Mouse (Mus musculus) brown adipose tissue, adult 24 weeks (tissue): ENCODE data around the gene Trappc5. TPM values are rescaled to one million over a fixed set of nuclear protein-coding genes. Genes with fewer than 3 reads are reported as not detected.

Experiments used
- H3K27ac ChIP-seq: fragments of 200-500 bp; replicated peaks from 2 replicates; pipeline ENCODE4 v1.5.1; 2012; ENCODE audit warnings: low read depth, mild to moderate bottlenecking, low read length
- H3K4me1 ChIP-seq: fragments of 200-500 bp; 2 replicates; pipeline ENCODE4 v1.6.1; 2012; ENCODE audit warnings: low read length, mixed read lengths; ENCODE audit not compliant: control insufficient read depth, insufficient read depth, insufficient read length
- H3K4me3 ChIP-seq: fragments of 200-500 bp; 2 replicates; pipeline ENCODE4 v1.5.1; 2012; ENCODE audit warnings: low read depth, mild to moderate bottlenecking, low read length, moderate library complexity; ENCODE audit not compliant: insufficient read depth
- polyA plus RNA-seq: library from polyadenylated mRNA; stranded (reverse); fragments of >200 nt; gene quantifications from 2 replicates; pipeline ENCODE4 v1.2.4, GENCODE M21; 2012; ENCODE audit not compliant: missing spikeins, insufficient read depth, insufficient read length

The Trappc5 gene
- 13.6 and 22.3 TPM in 2 replicates for polyA plus RNA-seq

DNA sequence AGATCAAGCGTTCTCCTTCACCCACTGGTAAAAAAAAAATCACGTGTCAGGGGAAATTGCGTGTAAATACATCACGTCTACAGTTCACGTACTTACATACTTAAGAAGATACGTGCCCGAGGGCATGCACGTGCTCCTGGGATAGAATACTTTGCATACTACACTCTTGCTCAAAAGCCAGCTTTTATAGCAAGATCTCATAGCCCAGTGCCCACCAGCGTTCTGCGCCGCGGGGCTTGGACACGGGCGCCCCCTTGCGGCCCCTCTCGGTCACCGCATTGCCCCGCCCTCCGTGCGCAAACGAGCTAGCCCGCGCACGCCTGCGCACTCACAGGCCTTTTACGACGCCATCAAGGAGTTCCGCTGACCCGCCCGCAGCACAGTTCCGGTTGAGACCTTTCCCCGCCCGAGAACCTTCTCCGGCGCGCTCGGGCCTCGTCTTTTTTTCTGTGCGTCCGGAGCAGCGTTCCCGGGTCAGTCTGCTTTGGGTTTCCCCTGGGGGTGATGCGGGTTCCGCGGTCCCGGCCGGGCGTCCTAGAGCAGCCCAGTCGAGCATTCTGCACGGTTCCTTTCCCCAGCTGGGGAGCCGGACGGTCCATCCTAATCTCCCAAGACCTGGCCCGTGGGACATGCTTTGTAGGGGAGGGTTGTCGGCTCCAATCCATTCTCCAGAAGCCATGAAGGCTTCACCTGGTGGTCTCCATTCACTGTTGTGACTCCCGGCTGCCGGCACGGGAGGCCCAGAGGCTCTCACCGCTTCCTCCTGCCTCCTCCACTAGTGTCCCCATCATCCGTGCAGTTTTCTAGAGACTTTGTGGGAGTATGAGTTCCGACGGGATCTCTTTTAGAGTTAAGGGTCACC lies at the start of gene Trappc5:
Trappc5 (plus strand) TSS at position 169 of the 862 bp plus-strand sequence.
- Histone ChIP-seq H3K27ac (peak within 1 kb of the TSS; percentile 77), H3K4me1 (peaks cover 4% of the 10 kb centered on the region; the same call in 1 of the 2 replicates), H3K4me3 (peak within 1 kb of the TSS; percentile 90)

DNA sequence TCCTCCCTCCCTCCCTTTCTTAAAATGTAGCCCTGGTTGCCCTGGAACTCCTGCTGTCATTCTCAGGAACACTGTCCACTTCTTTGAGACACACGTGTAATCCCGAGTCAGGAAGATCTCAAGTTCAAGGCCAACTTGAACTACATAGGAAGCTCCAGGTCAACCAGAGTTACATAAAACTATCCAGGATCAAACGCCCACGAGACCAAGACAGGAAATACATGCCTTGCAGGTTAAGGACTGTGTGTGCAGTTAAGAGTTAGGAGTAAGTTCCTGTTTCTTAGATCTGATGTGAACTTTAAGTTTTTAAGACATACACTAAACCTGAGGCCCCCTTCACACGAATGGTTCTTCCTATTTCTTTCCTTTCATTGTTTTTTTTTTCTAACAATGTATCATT lies 49.1 kb upstream of the Trappc5 start:
- Histone ChIP-seq H3K4me3 (no peak overlapping the region), H3K4me1 (no peaks in the 10 kb centered on the region), H3K27ac (no peak overlapping the region)

DNA sequence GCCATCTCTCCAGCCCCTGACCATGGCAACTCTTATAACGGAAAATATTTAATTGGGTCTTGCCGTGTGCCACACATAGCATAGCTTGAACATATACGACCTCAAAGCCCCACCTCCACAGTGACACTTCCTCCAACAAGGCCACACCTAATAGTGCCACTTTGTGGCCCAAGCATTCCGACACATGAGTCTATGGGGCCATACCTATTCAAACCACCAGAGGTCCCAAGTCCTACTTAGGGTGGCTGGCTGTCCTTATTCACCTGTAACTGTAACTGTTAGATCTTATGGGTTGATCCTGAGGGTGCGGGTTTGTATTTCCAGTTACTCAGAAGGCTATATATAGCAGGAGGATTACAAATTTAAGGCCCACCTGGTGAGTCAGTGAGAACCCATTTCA lies 48.1 kb upstream of the Trappc5 start:
- no peak overlapping the region for H3K4me3 ChIP-seq
- H3K27ac ChIP-seq: no peak overlapping the region
- H3K4me1 ChIP-seq: no peaks in the 10 kb centered on the region

DNA sequence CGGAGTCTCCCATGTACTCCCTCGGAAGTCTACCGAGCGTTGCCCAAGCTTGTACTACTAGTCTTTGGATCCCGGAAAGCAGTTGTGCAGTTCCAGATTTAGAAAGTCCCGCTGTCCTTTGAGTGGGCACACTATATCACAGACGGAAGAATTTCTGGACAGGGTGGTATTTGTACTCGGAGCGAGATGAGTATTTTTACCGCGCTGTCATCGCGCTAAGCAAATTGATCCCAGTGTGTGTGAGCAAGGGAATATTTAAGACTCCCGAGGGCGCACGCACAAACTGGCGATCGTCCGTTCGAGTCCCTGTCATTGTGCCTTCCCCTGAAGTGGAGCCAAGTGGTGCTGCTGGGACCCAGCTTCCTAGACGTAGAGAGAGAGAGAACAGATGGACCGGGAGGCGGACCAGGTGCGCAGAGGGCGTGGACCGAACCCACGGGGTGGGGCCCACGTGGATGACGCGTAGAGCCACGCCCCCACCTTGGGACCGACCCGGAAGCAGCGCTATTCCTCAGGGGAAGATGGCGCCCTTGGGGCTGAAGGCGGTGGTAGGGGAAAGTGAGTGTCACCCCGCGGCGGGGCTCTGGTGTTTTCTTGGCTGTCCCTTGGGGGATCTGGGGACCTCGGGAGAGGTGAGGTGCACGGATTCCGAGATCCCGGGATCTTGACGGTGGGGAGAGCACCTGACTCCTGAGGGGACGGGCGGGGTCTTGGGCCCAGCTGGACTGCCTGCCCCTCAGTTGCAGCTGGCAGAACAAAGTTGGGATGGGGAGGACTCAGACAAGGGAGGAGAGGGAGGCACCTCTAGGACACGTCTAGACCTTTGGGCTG lies 45.2 kb upstream of the Trappc5 start, which contains the start of gene Stxbp2:
Stxbp2 (plus strand) TSS at position 309 of the 831 bp plus-strand sequence.
- Histone ChIP-seq H3K4me1 (no peaks in the 10 kb centered on the region), H3K4me3 (peak within 1 kb of the TSS; percentile 62), H3K27ac (no peak within 1 kb of the TSS)

DNA sequence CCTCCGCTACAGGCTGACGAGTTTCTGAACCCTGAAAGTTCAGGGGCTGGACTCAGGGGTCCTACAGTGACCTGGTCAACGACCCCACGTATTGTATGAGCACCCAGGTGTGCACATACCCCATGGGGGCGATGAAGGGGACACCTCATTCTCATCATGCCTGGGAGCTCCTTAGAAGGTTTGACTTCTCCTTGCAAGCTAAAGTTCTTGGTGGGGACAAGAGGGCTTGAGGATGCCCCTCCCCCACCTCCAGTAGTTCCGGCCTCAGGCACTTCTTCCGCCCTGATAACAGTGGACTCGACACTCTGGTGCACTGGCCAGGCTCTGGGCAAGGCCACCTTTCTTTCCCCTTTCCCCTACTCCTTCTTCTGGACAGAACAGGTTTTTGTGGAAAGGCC lies 44.6 kb upstream of the Trappc5 start:
- H3K27ac ChIP-seq: no peak overlapping the region
- peak overlapping the region; percentile 62 for H3K4me3 ChIP-seq
- H3K4me1 ChIP-seq: no peaks in the 10 kb centered on the region

DNA sequence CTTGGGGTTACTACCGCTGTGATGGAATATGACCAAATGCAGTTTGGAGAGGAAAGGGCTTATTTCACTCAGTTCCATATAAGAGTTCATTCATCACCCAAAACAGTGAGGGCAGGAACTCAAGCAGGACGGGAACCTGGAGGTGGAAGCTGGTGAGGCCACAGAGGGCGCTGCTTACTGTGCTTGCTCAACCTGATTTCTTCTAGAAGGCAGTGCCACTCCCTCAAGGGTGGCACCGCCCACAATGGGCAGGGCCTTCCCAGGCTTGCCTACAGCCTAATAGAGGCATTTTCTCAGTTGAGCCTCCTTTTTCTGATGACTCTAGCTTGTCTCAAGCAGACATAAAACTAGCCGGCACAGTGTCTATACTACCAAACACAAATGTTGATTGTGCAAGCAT lies 30.3 kb upstream of the Trappc5 start:
- Histone ChIP-seq H3K4me1 (peaks cover 13% of the 10 kb centered on the region; the same call in 1 of the 2 replicates), H3K4me3 (no peak overlapping the region), H3K27ac (peak overlapping the region; percentile 92)

DNA sequence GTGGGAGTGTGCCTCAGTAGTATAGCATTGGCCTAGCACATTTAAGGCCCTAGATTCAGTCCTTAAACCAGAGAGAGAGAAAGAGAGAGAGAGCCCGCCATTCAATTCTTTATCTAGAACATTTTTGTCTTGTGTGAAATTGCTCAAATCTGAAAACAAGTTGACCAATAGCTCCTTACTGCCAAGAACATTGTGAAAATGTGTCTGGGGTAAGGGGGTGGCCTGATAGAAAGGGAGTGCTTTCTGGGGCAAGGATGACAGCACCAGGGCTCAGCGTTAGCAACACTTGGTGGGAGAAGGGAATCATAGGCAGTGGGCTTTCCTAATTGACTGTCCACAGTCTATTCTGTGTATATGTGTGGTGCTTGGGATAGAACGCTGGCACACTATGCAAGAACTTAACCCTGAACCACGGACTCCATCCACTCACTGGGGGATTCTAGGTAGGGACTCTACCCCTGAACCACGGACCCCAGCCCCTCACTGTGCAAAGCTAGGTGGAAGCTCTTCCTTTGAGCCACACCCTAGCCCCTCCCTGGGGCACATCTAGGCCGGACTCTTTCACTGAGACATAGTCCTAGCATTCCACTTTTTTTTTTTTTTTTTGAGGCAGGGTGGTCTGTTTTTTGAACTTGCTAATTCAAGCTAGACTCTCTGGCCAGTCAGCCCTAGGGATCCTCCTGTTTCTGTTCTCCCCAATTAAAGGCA lies 29.1 kb upstream of the Trappc5 start:
- Histone ChIP-seq H3K27ac (peak overlapping the region; percentile 93), H3K4me1 (peaks cover 13% of the 10 kb centered on the region; the same call in 1 of the 2 replicates), H3K4me3 (no peak overlapping the region)

DNA sequence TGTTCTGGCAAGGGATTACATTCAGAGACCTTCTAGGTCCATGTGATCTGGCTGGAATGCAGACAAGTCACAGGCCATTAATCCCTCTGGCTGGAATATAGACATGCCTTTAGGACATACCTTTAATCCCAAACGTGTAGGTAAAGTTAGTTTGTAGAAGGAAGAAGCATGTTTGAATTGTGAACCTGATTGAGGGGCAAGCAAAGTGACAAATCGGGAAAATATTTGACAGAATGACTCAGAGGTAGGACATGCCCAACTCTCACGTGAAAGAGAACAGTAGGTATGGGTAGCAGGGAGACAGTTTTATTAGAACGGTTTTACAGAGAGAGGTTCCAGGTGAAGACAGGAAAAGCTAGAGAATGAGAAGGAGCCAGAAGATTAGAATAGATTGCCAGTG lies 28.5 kb upstream of the Trappc5 start:
- Histone ChIP-seq H3K27ac (peak overlapping the region; percentile 93), H3K4me1 (peaks cover 13% of the 10 kb centered on the region; the same call in 1 of the 2 replicates), H3K4me3 (no peak overlapping the region)

DNA sequence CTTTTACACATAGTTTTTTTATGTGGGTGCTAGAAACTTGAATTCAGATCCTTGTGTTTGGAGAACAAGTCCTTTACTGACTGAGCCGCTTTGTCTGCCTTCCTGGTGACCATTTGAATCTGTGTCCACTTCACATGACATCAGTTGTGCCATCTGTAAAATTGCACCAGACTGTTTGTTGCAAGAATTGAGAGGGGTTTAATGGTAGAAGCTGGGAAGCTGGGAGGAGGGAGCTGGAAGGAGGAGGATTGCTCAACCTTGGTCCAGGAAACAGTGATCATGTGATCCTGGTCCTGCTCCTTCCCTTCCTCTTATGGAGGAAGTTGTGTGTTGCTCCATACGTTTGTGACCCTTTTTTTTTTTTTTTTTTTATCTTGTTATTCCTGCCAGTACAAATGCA lies 27.8 kb upstream of the Trappc5 start:
- H3K4me1 ChIP-seq: peaks cover 13% of the 10 kb centered on the region; the same call in 1 of the 2 replicates
- H3K4me3 ChIP-seq: no peak overlapping the region
- H3K27ac ChIP-seq: 0 out of 2 replicates have a peak overlapping the region, but pooled peaks have one; percentile 93

DNA sequence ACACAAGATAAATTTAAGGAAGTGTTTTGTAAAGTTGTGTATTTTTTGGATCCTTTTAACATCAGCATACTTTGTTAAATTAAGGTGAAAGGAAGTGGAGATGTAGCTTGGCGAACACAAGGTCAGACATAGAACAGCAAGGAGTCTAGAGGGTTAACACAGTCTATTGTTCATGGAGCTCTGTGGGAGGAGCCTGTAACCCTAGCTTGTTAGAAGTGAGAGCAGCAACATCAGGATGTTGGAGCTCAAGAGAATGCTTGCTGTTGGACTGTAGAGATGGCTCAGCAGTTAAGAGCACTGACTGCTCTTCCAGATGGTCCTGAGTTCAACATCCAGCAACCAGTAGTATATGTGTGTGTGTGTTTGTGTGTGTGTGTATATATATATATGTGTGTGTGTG lies 27.1 kb upstream of the Trappc5 start:
- Histone ChIP-seq H3K27ac (no peak overlapping the region), H3K4me1 (peaks cover 13% of the 10 kb centered on the region; the same call in 1 of the 2 replicates), H3K4me3 (no peak overlapping the region)

DNA sequence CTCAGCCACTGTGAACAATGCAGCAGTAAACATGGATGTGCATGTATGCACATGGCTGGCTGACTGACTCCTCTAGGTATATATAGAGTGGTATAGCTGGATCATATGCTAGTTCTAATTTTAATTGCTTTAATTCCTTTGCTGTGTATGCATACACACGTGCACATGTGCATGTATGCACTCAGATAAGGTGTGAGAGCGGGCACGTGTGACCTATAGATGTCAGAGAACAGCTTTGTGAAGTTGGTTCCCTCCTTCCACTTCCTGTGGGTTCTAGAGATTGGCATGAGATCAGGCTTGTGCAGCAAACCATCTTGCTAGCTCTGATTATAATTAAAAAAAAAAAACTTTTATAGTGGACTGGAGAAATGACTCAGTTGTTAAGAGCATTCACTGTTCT lies 23.3 kb upstream of the Trappc5 start:
- H3K4me1 ChIP-seq: peaks cover 17% of the 10 kb centered on the region
- no peak overlapping the region for H3K27ac ChIP-seq
- H3K4me3 ChIP-seq: no peak overlapping the region

DNA sequence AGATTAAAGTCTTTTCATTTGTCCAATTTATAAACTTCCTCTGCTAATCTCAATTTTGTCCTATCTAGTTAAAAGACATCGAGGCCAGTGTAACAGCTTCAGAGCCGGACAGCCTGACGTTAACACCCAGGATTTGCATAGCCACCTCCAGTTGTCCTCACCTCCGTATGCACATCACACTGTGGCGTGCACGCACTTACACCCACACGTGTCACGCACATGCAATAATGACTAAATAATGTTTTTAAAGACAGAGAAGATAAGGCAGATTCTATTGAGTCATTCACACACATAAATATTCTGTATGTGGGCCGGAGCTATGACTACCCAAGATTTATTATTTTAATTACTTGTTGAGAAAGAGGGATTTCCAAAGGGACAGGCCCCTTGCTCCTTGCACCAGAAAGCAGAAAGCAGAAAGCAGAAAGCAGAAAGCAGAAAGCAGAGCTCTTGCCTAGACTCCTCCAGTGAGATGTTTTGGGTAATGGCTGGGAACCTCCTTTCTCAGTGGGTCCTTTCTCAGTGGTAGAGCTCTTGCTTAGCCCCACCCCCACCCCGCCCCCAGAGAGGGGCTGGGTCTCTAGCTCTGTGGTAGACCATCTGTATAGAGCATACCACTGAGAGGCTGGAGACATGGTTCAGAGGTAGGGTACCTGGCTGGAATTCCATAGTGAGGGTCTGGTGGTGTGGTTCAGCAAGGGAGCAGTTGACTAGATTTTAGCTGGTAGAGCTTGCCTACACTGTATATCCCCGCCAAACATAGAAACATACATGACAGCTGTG lies 21.2 kb upstream of the Trappc5 start:
- Histone ChIP-seq H3K4me3 (no peak overlapping the region), H3K4me1 (peaks cover 13% of the 10 kb centered on the region; the same call in 1 of the 2 replicates), H3K27ac (no peak overlapping the region)

DNA sequence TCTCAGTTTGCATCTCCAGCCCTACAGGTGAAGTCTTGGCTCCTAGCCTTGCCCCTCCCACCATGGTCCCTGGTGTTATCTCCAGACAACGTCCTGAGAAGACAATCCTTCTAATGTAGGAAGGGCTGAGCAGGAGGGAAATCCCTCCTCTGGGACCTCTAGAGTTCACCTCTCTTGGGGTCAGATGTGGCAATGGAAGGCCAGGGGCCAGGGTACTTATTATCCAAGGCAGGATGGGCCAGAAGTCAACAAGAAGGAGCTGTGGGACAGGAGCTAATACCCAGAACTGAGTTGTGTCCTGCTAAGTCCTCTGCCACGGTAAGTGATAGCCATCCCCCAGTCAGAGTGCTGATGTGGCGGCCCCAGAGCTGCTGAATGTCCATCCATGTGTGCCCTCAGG lies 20.6 kb upstream of the Trappc5 start, which contains the start of gene Retn:
Retn (plus strand) TSS at position 245 of the 400 bp plus-strand sequence.
- Histone ChIP-seq H3K27ac (no peak within 1 kb of the TSS), H3K4me3 (no peak within 1 kb of the TSS), H3K4me1 (peaks cover 13% of the 10 kb centered on the region; the same call in 1 of the 2 replicates)
